Mouse (Mus musculus): ENCODE results near the gene Zfp423. TPM values are rescaled to one million over a fixed set of nuclear protein-coding genes. Genes with fewer than 3 reads are reported as not detected.
A peak's percentile ranks its signal among the peaks of the same experiment; 100 is the strongest.

Zfp423 gene
- polyA plus RNA-seq, 1 experiment from 2014 or later = 5.8 TPM

- no peaks in the 10 kb centered on the region for H3K9me3 ChIP-seq (ENCODE audit: control insufficient read depth, low read length)
- H3K27me3 ChIP-seq (replicated peaks; ENCODE audit: control insufficient read depth, insufficient read depth, low read length) = peaks cover 16% of the 10 kb centered on the region
- DNase-seq (ENCODE audit: low spot score) (no peak), ATAC-seq (replicated peaks; ENCODE audit: low FRiP score) (no peak)
- H3K4me3 ChIP-seq (ENCODE audit: low read depth, low read length) = no peak overlapping the region
- no peak overlapping the region for H3K4me2 ChIP-seq
- H3K4me1 ChIP-seq (replicated peaks; ENCODE audit: control insufficient read depth, insufficient read depth, low read length) = no peaks in the 10 kb centered on the region
- WGBS = 41% methylated on average over 8 of the region's 8 CpGs
- H3K27ac ChIP-seq (ENCODE audit: low read depth, low read length) = no peak overlapping the region
- no peaks in the 10 kb centered on the region for H3K36me3 ChIP-seq (ENCODE audit: control insufficient read depth, insufficient read depth, low read length)
- no peak overlapping the region for H3K9ac ChIP-seq (ENCODE audit: low read depth, low read length)
Measured at GRCm38 (mm10) chr8:87967866-87968620, 8.6 kb upstream of the Zfp423 start.

GRCm38 (mm10) chr8:87967057-87967820 is 7.8 kb upstream of the Zfp423 start:
- Histone ChIP-seq H3K4me1 (replicated peaks; ENCODE audit: control insufficient read depth, insufficient read depth, low read length) (no peaks in the 10 kb centered on the region), H3K36me3 (ENCODE audit: control insufficient read depth, insufficient read depth, low read length) (no peaks in the 10 kb centered on the region), H3K27ac (ENCODE audit: low read depth, low read length) (no peak overlapping the region), H3K4me3 (ENCODE audit: low read depth, low read length) (no peak overlapping the region), H3K9me3 (ENCODE audit: control insufficient read depth, low read length) (no peaks in the 10 kb centered on the region), H3K4me2 (no peak overlapping the region), H3K27me3 (replicated peaks; ENCODE audit: control insufficient read depth, insufficient read depth, low read length) (peaks cover 24% of the 10 kb centered on the region), H3K9ac (ENCODE audit: low read depth, low read length) (no peak overlapping the region)
- DNase-seq (ENCODE audit: low spot score) (no peak), ATAC-seq (replicated peaks; ENCODE audit: low FRiP score) (no peak)
- WGBS = 48% methylated on average over 2 of the region's 2 CpGs

GRCm38 (mm10) chr8:87962514-87963225 is 3.3 kb upstream of the Zfp423 start:
- Histone ChIP-seq H3K36me3 (ENCODE audit: control insufficient read depth, insufficient read depth, low read length) (no peaks in the 10 kb centered on the region), H3K27ac (ENCODE audit: low read depth, low read length) (no peak overlapping the region), H3K27me3 (replicated peaks; ENCODE audit: control insufficient read depth, insufficient read depth, low read length) (peaks cover 67% of the 10 kb centered on the region), H3K4me2 (peak overlapping the region; percentile 82), H3K4me1 (replicated peaks; ENCODE audit: control insufficient read depth, insufficient read depth, low read length) (peaks cover 7% of the 10 kb centered on the region), H3K9ac (ENCODE audit: low read depth, low read length) (no peak overlapping the region), H3K4me3 (ENCODE audit: low read depth, low read length) (peak overlapping the region; percentile 40), H3K9me3 (ENCODE audit: control insufficient read depth, low read length) (no peaks in the 10 kb centered on the region)
- WGBS = 4% methylated on average over 26 of the region's 26 CpGs
- ATAC-seq (replicated peaks; ENCODE audit: low FRiP score) = no peak
- no peak for DNase-seq (ENCODE audit: low spot score)

- WGBS = under 1% methylated on average over 50 of the region's 50 CpGs
- Histone ChIP-seq H3K4me1 (replicated peaks; ENCODE audit: control insufficient read depth, insufficient read depth, low read length) (peaks cover 7% of the 10 kb centered on the region), H3K4me3 (ENCODE audit: low read depth, low read length) (peak overlapping the region; percentile 40), H3K27me3 (replicated peaks; ENCODE audit: control insufficient read depth, insufficient read depth, low read length) (peaks cover 75% of the 10 kb centered on the region), H3K9ac (ENCODE audit: low read depth, low read length) (no peak overlapping the region), H3K27ac (ENCODE audit: low read depth, low read length) (no peak overlapping the region), H3K4me2 (peak overlapping the region; percentile 82), H3K9me3 (ENCODE audit: control insufficient read depth, low read length) (no peaks in the 10 kb centered on the region), H3K36me3 (ENCODE audit: control insufficient read depth, insufficient read depth, low read length) (no peaks in the 10 kb centered on the region)
- no peak for ATAC-seq (replicated peaks; ENCODE audit: low FRiP score)
- DNase-seq (ENCODE audit: low spot score) = peak; percentile 60
Measured at GRCm38 (mm10) chr8:87961680-87962513, 2.5 kb upstream of the Zfp423 start.

- under 1% methylated on average over 20 of the region's 20 CpGs for WGBS
- peak; percentile 60 for DNase-seq (ENCODE audit: low spot score)
- Histone ChIP-seq H3K36me3 (ENCODE audit: control insufficient read depth, insufficient read depth, low read length) (no peaks in the 10 kb centered on the region), H3K4me1 (replicated peaks; ENCODE audit: control insufficient read depth, insufficient read depth, low read length) (peaks cover 7% of the 10 kb centered on the region), H3K9ac (ENCODE audit: low read depth, low read length) (no peak overlapping the region), H3K4me3 (ENCODE audit: low read depth, low read length) (peak overlapping the region; percentile 67), H3K27me3 (replicated peaks; ENCODE audit: control insufficient read depth, insufficient read depth, low read length) (peaks cover 82% of the 10 kb centered on the region), H3K4me2 (peak overlapping the region; percentile 82), H3K9me3 (ENCODE audit: control insufficient read depth, low read length) (no peaks in the 10 kb centered on the region), H3K27ac (ENCODE audit: low read depth, low read length) (no peak overlapping the region)
- no peak; the same call in 1 of the 2 replicates for ATAC-seq (replicated peaks; ENCODE audit: low FRiP score)
Measured at GRCm38 (mm10) chr8:87961108-87961507, 1.7 kb upstream of the Zfp423 start.

GRCm38 (mm10) chr8:87960061-87960749 is 810 bp upstream of the Zfp423 start:
- Histone ChIP-seq H3K4me1 (replicated peaks; ENCODE audit: control insufficient read depth, insufficient read depth, low read length) (peaks cover 7% of the 10 kb centered on the region), H3K27me3 (replicated peaks; ENCODE audit: control insufficient read depth, insufficient read depth, low read length) (peaks cover 85% of the 10 kb centered on the region)

GRCm38 (mm10) chr8:87958451-87959319 is 710 bp downstream of the Zfp423 start:
- ATAC-seq (replicated peaks; ENCODE audit: low FRiP score) = peak; percentile 47
- no peaks in the 10 kb centered on the region for H3K9me3 ChIP-seq (ENCODE audit: control insufficient read depth, low read length)
- peak overlapping the region; percentile 82 for H3K4me2 ChIP-seq
- DNase-seq (ENCODE audit: low spot score) = peak; percentile 73
- peak overlapping the region; percentile 67 for H3K4me3 ChIP-seq (ENCODE audit: low read depth, low read length)
- peaks cover 82% of the 10 kb centered on the region for H3K27me3 ChIP-seq (replicated peaks; ENCODE audit: control insufficient read depth, insufficient read depth, low read length)
- peak overlapping the region; percentile 70 for H3K9ac ChIP-seq (ENCODE audit: low read depth, low read length)
- no peaks in the 10 kb centered on the region for H3K36me3 ChIP-seq (ENCODE audit: control insufficient read depth, insufficient read depth, low read length)
- H3K4me1 ChIP-seq (replicated peaks; ENCODE audit: control insufficient read depth, insufficient read depth, low read length) = peaks cover 7% of the 10 kb centered on the region
- peak overlapping the region; percentile 77 for H3K27ac ChIP-seq (ENCODE audit: low read depth, low read length)
- under 1% methylated on average over 88 of the region's 115 CpGs for WGBS

More at GRCm38 (mm10) chr8:87960061-87960749, 810 bp upstream of the Zfp423 start:
- ATAC-seq (replicated peaks; ENCODE audit: low FRiP score) (0 out of 2 replicates have a peak, but pooled peaks have one; percentile 34), DNase-seq (ENCODE audit: low spot score) (peak; percentile 76)
- H3K4me3 ChIP-seq (ENCODE audit: low read depth, low read length) = peak overlapping the region; percentile 67
- H3K36me3 ChIP-seq (ENCODE audit: control insufficient read depth, insufficient read depth, low read length) = no peaks in the 10 kb centered on the region
- under 1% methylated on average over 66 of the region's 76 CpGs for WGBS
- H3K4me2 ChIP-seq = peak overlapping the region; percentile 82
- H3K9ac ChIP-seq (ENCODE audit: low read depth, low read length) = peak overlapping the region; percentile 51
- peak overlapping the region; percentile 60; the same call in 1 of the 2 replicates for H3K27ac ChIP-seq (ENCODE audit: low read depth, low read length)
- no peaks in the 10 kb centered on the region for H3K9me3 ChIP-seq (ENCODE audit: control insufficient read depth, low read length)

Data from liver, embryonic 11.5 days (tissue).